Mouse (Mus musculus) cerebellum, adult 2 months (tissue): ENCODE measurements at regions not wholly inside any gene's neighbourhood (a gene's known extent, or its start where the extent isn't known, plus 50 kb on each side); places are given as distances from the start of the nearest gene placed in this dataset.

Source experiments
- CTCF ChIP-seq: fragments of 200-500 bp; IDR thresholded peaks from 2 replicates; pipeline ENCODE4 v1.5.1; 2011; ENCODE audit warnings: low read depth, mild to moderate bottlenecking, control low read depth, low read length, moderate library complexity, borderline replicate concordance; ENCODE audit not compliant: insufficient read depth
- POLR2A ChIP-seq: fragments of 200-500 bp; IDR thresholded peaks from 2 replicates; pipeline ENCODE4 v1.6.1; 2011; ENCODE audit warnings: low read length, control low read depth, borderline replicate concordance; ENCODE audit not compliant: insufficient read depth

DNA sequence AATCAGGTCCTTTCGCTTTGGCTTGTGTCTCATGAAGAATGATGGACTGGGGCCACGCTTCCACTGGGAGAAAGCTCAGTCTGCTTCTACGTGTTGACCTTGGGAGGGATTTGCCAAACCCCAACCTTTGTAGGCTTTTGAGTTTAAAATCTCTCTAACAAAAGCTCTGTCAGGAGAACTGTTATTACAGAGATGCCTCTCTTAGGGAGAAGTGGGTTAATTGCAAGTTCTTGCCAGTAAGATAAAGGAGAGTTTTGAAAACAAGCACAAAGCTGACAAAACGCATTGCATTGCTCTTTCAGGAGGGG, 351.5 kb upstream of the Tenm3 start:
- no peak for TF ChIP-seq POLR2A
- TF ChIP-seq CTCF: no peak
